Mouse (Mus musculus) olfactory bulb, adult 2 months (tissue): Measurements from ENCODE around the gene Fscn3.

Experiments
- CTCF ChIP-seq: fragments of 200-500 bp; IDR thresholded peaks from 2 replicates; pipeline ENCODE4 v1.5.1; 2012; ENCODE audit warnings: low read depth, mild to moderate bottlenecking, low read length, moderate library complexity; ENCODE audit not compliant: insufficient read depth
- POLR2A ChIP-seq: fragments of 200-500 bp; IDR thresholded peaks from 2 replicates; pipeline ENCODE4 v1.6.1; 2012; ENCODE audit warnings: mild to moderate bottlenecking, low read depth, low read length, moderate library complexity; ENCODE audit not compliant: insufficient read depth

- TF ChIP-seq CTCF (no peak), POLR2A (no peak)
Observed at GRCm38 (mm10) chr6:28427096-28427839, at the start of gene Fscn3.
